Mouse (Mus musculus) heart, embryonic 12.5 days (tissue): ENCODE measurements around the gene Hivep2. TPM values are rescaled to one million over a fixed set of nuclear protein-coding genes. Genes with fewer than 3 reads are reported as not detected.

Experiments
- ATAC-seq: fragments of 200-750 bp; cut with Nextera tagmentation; 2 replicates; pipeline ENCODE4 v1.8.0; 2017; ENCODE audit warnings: moderate TSS enrichment, moderate library complexity; ENCODE audit not compliant: insufficient number of reproducible peaks, low FRiP score
- H3K27ac ChIP-seq: fragments of 300-500 bp; sonication (generic); 2 replicates; pipeline ENCODE4 v1.5.1; 2016; ENCODE audit warnings: mild to moderate bottlenecking, moderate library complexity; ENCODE audit not compliant: poor library complexity, severe bottlenecking
- H3K27me3 ChIP-seq: fragments of 300-500 bp; sonication (generic); replicated peaks from 2 replicates; pipeline ENCODE4 v1.6.1; 2016; ENCODE audit warnings: mild to moderate bottlenecking, moderate library complexity
- H3K36me3 ChIP-seq: fragments of 300-500 bp; sonication (generic); 2 replicates; pipeline ENCODE4 v1.6.1; 2016; ENCODE audit warnings: mild to moderate bottlenecking, moderate library complexity
- H3K4me1 ChIP-seq: fragments of 300-500 bp; sonication (generic); replicated peaks from 2 replicates; pipeline ENCODE4 v1.6.1; 2016; ENCODE audit warnings: mild to moderate bottlenecking
- H3K4me2 ChIP-seq: fragments of 300-500 bp; sonication (generic); 2 replicates; pipeline ENCODE4 v1.6.1; 2016; ENCODE audit warnings: mild to moderate bottlenecking, moderate library complexity
- H3K4me3 ChIP-seq: fragments of 300-500 bp; sonication (generic); 2 replicates; pipeline ENCODE4 v1.5.1; 2016; ENCODE audit warnings: mild to moderate bottlenecking
- H3K9ac ChIP-seq: fragments of 300-500 bp; sonication (generic); 2 replicates; pipeline ENCODE4 v1.6.1; 2016; ENCODE audit warnings: mild to moderate bottlenecking, moderate library complexity
- H3K9me3 ChIP-seq: fragments of 300-500 bp; sonication (generic); replicated peaks from 2 replicates; pipeline ENCODE4 v1.6.1; 2016; ENCODE audit warnings: mild to moderate bottlenecking, moderate library complexity
- whole genome bisulfite sequencing: fragments of 180-500 bp; shearing (Covaris S2); methylation state at CpG from one replicate; pipeline ENCODE4 v1.1.7; 2016; 5-methylcytosine and 5-hydroxymethylcytosine counted together
- polyA plus RNA-seq: library from polyadenylated mRNA; unstranded; fragments of >200 nt; fragmentation: Nextera tagmentation; extraction: Ambion mirVana; gene quantifications from 2 replicates; pipeline ENCODE4 v1.2.1, GENCODE M21; 2016

Gene Hivep2
- polyA plus RNA-seq, 1 experiment from 2014 or later, result 5.3 TPM

- Histone ChIP-seq H3K36me3 (no peaks in the 10 kb centered on the region), H3K4me2 (no peak overlapping the region), H3K4me1 (peaks cover 19% of the 10 kb centered on the region), H3K9me3 (no peaks in the 10 kb centered on the region; the same call in 1 of the 2 replicates), H3K27ac (no peak overlapping the region), H3K4me3 (no peak overlapping the region), H3K27me3 (no peaks in the 10 kb centered on the region), H3K9ac (no peak overlapping the region)
- no peak for ATAC-seq
- WGBS, result 42% methylated on average over 1 of the region's 1 CpGs
Measured at GRCm38 (mm10) chr10:14027751-14028150, 61.9 kb downstream of the Hivep2 start.

GRCm38 (mm10) chr10:14028956-14029355 is 63.1 kb downstream of the Hivep2 start:
- WGBS, result 87% methylated on average over 7 of the region's 7 CpGs
- Histone ChIP-seq H3K27ac (no peak overlapping the region), H3K9me3 (no peaks in the 10 kb centered on the region; the same call in 1 of the 2 replicates), H3K4me1 (peaks cover 10% of the 10 kb centered on the region), H3K4me3 (no peak overlapping the region), H3K4me2 (no peak overlapping the region), H3K36me3 (no peaks in the 10 kb centered on the region), H3K27me3 (no peaks in the 10 kb centered on the region), H3K9ac (no peak overlapping the region)
- no peak for ATAC-seq

DNA sequence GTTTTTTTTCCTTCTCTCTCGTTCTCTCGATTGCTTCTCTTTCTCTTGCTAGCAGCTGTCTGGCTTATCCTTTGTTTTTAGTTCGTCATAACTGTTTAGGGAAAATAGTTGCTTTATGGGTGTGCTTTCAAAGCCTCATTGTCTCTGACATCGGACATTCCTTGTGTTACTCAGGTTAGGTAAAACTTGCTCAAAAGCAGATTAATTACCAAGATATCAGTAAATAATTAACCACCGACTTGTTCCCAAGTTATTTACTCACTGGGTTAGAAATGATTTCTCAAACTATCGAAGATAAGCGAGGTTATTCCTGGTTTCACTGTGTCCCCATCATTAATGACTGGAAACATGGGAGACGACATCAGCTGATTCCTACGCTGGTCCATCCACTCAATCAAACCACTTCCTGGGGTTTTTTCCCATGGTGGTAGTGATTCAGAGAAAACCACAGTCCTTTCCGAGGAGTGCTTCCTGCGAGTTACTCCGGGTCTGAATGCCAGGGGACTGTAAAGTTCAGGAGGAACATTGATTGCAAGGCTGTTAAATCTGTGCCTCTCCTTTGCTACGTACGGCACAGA is 64.7 kb downstream of the Hivep2 start:
- no peak for ATAC-seq
- Histone ChIP-seq H3K9me3 (no peaks in the 10 kb centered on the region; the same call in 1 of the 2 replicates), H3K27me3 (no peaks in the 10 kb centered on the region), H3K27ac (no peak overlapping the region), H3K36me3 (no peaks in the 10 kb centered on the region), H3K4me3 (no peak overlapping the region), H3K9ac (no peak overlapping the region), H3K4me2 (no peak overlapping the region), H3K4me1 (peaks cover 10% of the 10 kb centered on the region)
- 79% methylated on average over 14 of the region's 14 CpGs for WGBS

DNA sequence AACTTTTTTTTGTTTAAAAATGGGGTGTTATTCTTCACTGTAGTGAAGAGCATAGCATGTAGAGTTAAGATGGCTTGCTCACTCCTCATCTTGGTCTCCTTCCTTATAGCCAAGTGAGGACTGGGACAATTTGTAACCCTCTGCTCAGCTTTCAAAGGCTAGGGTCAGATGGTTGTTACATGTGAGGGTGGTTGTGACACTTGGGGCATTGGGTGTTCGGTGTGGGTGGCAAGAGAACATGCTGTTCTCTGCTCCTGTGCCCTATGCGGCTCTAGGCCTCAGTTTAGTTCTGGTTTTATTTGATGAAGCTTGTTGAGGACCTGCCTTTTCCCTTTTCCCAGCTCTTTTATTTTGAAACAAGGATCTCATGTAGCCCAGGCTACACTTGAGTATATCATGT is 66.7 kb downstream of the Hivep2 start:
- no peak overlapping the region for H3K4me2 ChIP-seq
- no peak overlapping the region for H3K27ac ChIP-seq
- ATAC-seq, result no peak
- no peaks in the 10 kb centered on the region for H3K36me3 ChIP-seq
- no peak overlapping the region for H3K9ac ChIP-seq
- H3K4me1 ChIP-seq, result peaks cover 10% of the 10 kb centered on the region
- H3K27me3 ChIP-seq, result no peaks in the 10 kb centered on the region
- H3K9me3 ChIP-seq, result no peaks in the 10 kb centered on the region; the same call in 1 of the 2 replicates
- H3K4me3 ChIP-seq, result no peak overlapping the region
- WGBS, result 85% methylated on average over 2 of the region's 2 CpGs

GRCm38 (mm10) chr10:14034046-14034445 is 68.2 kb downstream of the Hivep2 start:
- no peaks in the 10 kb centered on the region for H3K27me3 ChIP-seq
- no peak for ATAC-seq
- H3K4me2 ChIP-seq, result no peak overlapping the region
- no peaks in the 10 kb centered on the region; the same call in 1 of the 2 replicates for H3K9me3 ChIP-seq
- H3K4me3 ChIP-seq, result no peak overlapping the region
- 80% methylated on average over 7 of the region's 7 CpGs for WGBS
- H3K4me1 ChIP-seq, result peaks cover 10% of the 10 kb centered on the region
- no peak overlapping the region for H3K27ac ChIP-seq
- no peak overlapping the region for H3K9ac ChIP-seq
- no peaks in the 10 kb centered on the region for H3K36me3 ChIP-seq

DNA sequence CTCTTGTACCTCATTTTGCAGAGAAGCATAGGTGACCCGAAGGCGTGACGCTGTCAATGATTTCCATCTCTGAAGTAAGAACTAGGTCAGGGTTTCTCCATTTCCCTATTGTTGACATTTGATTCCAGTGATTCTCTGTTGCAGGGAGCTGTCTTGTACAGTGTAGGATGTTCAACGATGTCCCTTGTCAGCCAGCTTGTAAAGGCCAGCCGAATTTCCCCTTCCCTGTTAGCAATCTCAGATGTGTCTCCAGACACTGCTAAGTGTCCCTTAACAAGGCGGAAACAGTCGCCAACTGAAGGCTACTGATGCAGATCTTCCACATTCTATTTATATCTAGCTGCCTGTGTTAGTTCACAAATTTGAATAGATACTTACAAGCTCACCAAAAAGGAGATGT is 68.9 kb downstream of the Hivep2 start:
- H3K4me2 ChIP-seq, result no peak overlapping the region
- ATAC-seq, result no peak
- no peaks in the 10 kb centered on the region for H3K27me3 ChIP-seq
- peaks cover 10% of the 10 kb centered on the region for H3K4me1 ChIP-seq
- WGBS, result 63% methylated on average over 7 of the region's 7 CpGs
- no peak overlapping the region for H3K9ac ChIP-seq
- H3K9me3 ChIP-seq, result no peaks in the 10 kb centered on the region; the same call in 1 of the 2 replicates
- H3K36me3 ChIP-seq, result no peaks in the 10 kb centered on the region
- no peak overlapping the region for H3K4me3 ChIP-seq
- H3K27ac ChIP-seq, result no peak overlapping the region

DNA sequence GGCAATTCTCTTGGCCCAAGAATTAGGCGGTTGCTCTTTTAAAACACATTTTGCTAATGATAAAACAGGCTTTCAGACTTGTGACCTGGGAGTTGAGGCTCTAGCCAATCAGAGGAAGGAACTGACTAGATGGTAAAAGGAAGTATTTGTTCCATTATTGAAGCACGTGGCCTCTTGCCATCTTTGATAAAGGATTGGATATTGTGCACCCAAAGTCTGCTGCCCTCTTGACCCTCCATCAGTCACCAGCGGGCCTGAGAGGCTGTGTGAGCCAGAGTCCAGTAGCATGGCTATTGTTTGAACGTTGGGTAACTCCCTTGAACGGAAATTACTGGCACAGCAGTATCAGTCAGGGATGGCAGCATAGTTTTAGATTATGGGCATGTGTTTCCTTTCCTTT is 69.7 kb downstream of the Hivep2 start:
- no peaks in the 10 kb centered on the region for H3K36me3 ChIP-seq
- no peak overlapping the region for H3K4me3 ChIP-seq
- no peaks in the 10 kb centered on the region for H3K27me3 ChIP-seq
- 57% methylated on average over 5 of the region's 5 CpGs for WGBS
- ATAC-seq, result no peak
- H3K9ac ChIP-seq, result no peak overlapping the region
- no peaks in the 10 kb centered on the region; the same call in 1 of the 2 replicates for H3K9me3 ChIP-seq
- H3K4me1 ChIP-seq, result peaks cover 10% of the 10 kb centered on the region
- H3K4me2 ChIP-seq, result no peak overlapping the region
- no peak overlapping the region for H3K27ac ChIP-seq

GRCm38 (mm10) chr10:14036472-14036871 is 70.6 kb downstream of the Hivep2 start:
- no peaks in the 10 kb centered on the region for H3K9me3 ChIP-seq
- ATAC-seq, result no peak
- H3K9ac ChIP-seq, result no peak overlapping the region
- H3K4me1 ChIP-seq, result peaks cover 18% of the 10 kb centered on the region
- no peak overlapping the region for H3K27ac ChIP-seq
- no peak overlapping the region for H3K4me3 ChIP-seq
- no peaks in the 10 kb centered on the region for H3K27me3 ChIP-seq
- no peaks in the 10 kb centered on the region for H3K36me3 ChIP-seq
- no peak overlapping the region for H3K4me2 ChIP-seq
- WGBS, result 75% methylated on average over 6 of the region's 6 CpGs

GRCm38 (mm10) chr10:14037977-14038489 is 72.2 kb downstream of the Hivep2 start:
- Histone ChIP-seq H3K9ac (no peak overlapping the region), H3K4me1 (peaks cover 22% of the 10 kb centered on the region), H3K4me2 (no peak overlapping the region), H3K4me3 (no peak overlapping the region), H3K9me3 (no peaks in the 10 kb centered on the region), H3K36me3 (no peaks in the 10 kb centered on the region), H3K27ac (no peak overlapping the region), H3K27me3 (no peaks in the 10 kb centered on the region)
- ATAC-seq, result no peak
- WGBS, result 84% methylated on average over 7 of the region's 7 CpGs

- Histone ChIP-seq H3K9ac (no peak overlapping the region), H3K4me1 (peaks cover 37% of the 10 kb centered on the region), H3K9me3 (no peaks in the 10 kb centered on the region), H3K4me3 (no peak overlapping the region), H3K27me3 (no peaks in the 10 kb centered on the region), H3K4me2 (no peak overlapping the region), H3K36me3 (no peaks in the 10 kb centered on the region), H3K27ac (no peak overlapping the region)
- ATAC-seq, result no peak
- 79% methylated on average over 9 of the region's 9 CpGs for WGBS
Measured at GRCm38 (mm10) chr10:14040716-14041470, 75.0 kb downstream of the Hivep2 start.

DNA sequence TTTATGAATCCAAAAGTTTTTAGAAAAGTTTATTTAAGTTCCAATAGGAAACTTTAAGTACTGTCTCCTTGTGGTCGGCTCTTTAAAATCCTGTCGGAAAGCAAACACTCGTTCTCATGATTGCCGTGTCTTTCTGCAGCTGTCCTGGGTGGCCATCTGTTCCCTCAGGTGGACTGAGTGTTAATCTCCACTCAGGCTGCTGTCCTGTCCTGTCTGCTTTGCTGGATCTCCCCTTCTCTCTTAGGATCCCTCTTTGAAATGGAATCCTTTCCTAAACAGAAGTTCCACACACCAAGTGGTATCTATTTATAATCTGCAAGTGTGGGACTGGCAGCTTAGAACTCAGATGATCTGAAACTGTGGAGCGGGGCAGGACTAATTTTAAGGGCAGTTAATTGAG is 75.7 kb downstream of the Hivep2 start:
- H3K4me1 ChIP-seq, result peaks cover 44% of the 10 kb centered on the region
- H3K27me3 ChIP-seq, result no peaks in the 10 kb centered on the region
- H3K9ac ChIP-seq, result no peak overlapping the region
- H3K4me3 ChIP-seq, result no peak overlapping the region
- H3K27ac ChIP-seq, result no peak overlapping the region
- ATAC-seq, result no peak
- WGBS, result 67% methylated on average over 5 of the region's 5 CpGs
- H3K9me3 ChIP-seq, result no peaks in the 10 kb centered on the region
- H3K4me2 ChIP-seq, result no peak overlapping the region
- no peaks in the 10 kb centered on the region for H3K36me3 ChIP-seq
